Mouse (Mus musculus) heart, postnatal 4 days (tissue): Measurements from ENCODE around the gene Sik3. TPM values are rescaled to one million over a fixed set of nuclear protein-coding genes. Genes with fewer than 3 reads are reported as not detected.
A peak's percentile ranks its signal among the peaks of the same experiment; 100 is the strongest.
"Not testable (repeated sequence)": the region's sequence is repeated elsewhere in the genome, so short reads cannot be mapped to it uniquely, and the experiment has no call there.

Experiments used
- DNase-seq: peaks from one replicate; pipeline ENCODE4 v3.0.0; 2021
- total RNA-seq, 2 experiments: library from RNA; stranded (reverse); gene quantifications; 2 replicates each; pipeline ENCODE4 v1.2.3; 2021

Gene Sik3
- total RNA-seq, 2 experiments from 2014 or later = 64.6 to 66.9 TPM

GRCm38 (mm10) chr9:46155026-46155425 lies 142.4 kb downstream of the Sik3 start:
- DNase-seq = no peak

- not testable (repeated sequence) for DNase-seq
Observed at GRCm38 (mm10) chr9:46155818-46156217, 143.2 kb downstream of the Sik3 start.

DNA sequence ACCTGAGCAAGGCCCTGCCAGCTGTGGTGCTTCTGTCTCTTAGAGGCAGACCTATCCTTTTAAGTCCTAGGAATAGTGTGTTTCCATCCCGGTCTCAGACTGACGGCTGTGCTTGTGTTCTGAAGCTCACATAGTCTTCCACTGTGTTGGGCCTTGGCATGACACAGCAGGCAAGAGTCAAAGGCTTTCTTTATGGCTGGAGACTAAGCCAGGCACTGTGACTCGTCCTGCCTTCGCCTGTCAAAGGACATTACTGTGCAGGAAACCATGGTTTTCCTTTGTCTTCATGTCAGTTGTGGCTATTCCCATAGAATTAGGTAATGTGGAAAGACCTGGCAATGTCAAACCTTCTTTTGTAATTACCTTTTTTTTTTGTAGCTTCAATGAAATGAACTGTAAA lies 144.1 kb downstream of the Sik3 start:
- no peak for DNase-seq

GRCm38 (mm10) chr9:46158273-46158813 lies 145.7 kb downstream of the Sik3 start:
- no peak for DNase-seq

DNA sequence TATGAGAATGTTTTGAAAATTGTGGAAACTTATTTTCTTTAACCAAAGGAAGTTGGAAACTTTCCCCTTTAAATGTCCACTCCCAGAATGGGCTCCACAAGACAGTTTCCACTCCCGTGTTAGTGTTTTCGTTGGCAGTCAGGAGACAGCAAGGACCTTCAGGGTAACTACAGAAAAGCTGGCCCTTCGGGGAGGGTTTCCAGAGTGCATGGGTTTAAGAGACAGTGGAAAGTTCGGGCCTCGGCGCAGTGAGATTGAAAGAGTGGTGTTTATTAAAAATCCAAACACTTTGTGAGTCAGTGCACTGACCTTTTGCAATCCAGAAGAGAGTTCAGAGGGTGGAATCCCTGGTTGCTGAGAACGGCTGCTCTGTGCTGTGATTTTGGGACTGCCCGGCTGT lies 150.8 kb downstream of the Sik3 start:
- no peak for DNase-seq

GRCm38 (mm10) chr9:46168802-46169201 lies 156.2 kb downstream of the Sik3 start:
- DNase-seq = no peak

- no peak for DNase-seq
Observed at GRCm38 (mm10) chr9:46172251-46172650, 159.6 kb downstream of the Sik3 start.

- DNase-seq = no peak
Observed at GRCm38 (mm10) chr9:46172953-46173352, 160.3 kb downstream of the Sik3 start.

GRCm38 (mm10) chr9:46173919-46174318 lies 161.3 kb downstream of the Sik3 start:
- DNase-seq = no peak

GRCm38 (mm10) chr9:46174770-46175294 lies 162.2 kb downstream of the Sik3 start:
- no peak for DNase-seq

- DNase-seq = peak; percentile 32
Observed at GRCm38 (mm10) chr9:46175300-46175699, 162.7 kb downstream of the Sik3 start.

DNA sequence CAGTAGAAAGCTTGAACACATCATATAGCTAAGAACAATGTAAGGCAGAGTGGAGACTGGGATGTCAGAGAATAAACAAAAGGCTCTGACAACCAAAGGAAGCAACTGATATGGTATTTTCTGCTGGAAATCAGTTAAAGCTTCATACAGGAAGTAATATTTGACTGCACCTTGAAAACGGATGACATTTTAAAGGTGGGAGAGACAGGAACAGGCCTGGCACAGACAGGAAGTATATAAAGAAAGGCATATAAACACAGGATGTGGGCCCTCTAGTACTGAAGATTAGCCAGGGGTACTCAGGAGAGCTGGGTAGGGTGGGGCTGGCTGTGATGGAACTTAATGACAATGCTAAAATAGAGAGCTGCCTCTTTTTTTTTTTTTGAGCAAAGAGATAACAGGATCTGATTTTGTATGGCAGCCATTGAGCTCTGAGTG lies 163.3 kb downstream of the Sik3 start:
- no peak for DNase-seq

GRCm38 (mm10) chr9:46176613-46177012 lies 164.0 kb downstream of the Sik3 start:
- DNase-seq = no peak

DNA sequence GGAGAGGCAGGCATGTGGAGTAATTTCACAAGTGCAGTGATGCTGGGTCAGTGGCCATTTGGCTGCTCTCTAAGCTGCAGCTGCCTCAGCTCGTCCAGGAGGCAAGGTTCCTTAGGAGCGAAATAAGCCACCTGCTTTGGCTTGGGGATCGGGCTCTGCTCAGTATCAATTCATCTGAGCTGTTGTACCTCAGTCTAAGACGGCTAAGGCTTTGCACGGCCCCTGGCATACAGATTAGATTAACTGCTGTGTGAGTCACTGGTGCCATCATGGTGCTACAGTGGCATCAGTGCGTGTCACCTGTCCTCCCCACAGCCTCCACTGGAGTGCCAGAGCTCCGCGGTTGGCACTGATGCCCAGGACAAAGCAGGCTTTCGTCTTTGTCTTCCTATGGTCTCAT lies 166.0 kb downstream of the Sik3 start:
- DNase-seq = no peak

GRCm38 (mm10) chr9:46181297-46181696 lies 168.7 kb downstream of the Sik3 start:
- no peak for DNase-seq

DNA sequence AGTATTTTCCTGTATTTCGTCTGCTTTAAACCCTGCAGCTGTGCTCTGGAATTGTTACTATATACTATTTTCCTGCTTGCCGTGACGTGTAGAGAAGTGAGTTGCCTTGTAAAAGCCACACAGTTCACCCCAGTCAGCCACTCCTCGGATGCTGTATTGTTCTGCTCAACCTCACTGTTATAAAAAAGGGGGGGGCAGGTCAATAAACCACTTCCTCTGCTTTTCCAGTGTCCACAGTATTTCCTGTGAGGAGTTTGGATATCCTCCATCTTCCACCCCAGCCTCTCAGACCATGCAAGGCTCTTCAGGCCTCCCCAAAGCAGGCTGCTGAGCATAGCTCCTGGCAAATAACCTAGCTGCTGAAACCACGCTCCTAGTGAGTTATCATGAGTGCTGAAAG lies 171.9 kb downstream of the Sik3 start:
- no peak for DNase-seq

DNA sequence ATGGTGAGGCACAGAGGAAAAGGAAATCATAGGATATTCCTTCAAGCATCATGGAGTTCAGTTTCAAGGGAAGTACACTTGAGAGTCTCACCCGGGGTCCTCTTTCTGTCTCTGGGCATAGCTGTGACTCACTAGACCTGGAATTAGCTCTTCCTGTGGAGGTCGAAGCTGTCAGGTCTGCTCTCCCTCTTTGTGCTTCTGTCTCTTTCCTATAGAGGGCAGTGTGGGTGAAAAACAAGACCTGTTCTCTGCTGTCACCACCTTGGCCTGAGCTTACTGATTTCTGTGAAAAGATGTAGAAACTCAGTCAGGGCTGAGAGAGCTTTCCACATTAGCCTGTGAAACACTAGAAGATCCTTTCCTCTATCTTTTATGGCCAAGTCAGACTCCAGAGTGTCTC lies 172.6 kb downstream of the Sik3 start:
- DNase-seq = peak; percentile 47

DNA sequence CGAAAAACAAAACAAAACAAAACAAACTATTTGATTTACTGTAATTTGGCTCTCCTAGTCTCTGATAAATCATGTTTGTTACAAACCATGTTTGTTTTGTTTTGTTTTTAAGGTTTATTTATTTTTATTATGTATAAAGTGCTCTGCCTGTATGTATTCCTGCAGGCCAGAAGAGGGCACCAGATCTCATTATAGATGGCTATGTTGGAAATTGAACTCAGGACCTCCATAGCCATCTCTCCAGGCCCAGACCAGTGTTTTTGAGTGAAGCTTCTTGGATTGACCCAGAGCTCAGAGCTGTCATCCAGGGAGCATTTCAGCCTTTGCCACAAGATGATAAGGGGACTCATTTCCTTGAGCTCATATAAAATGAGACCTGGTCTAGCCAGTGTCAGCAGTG lies 173.8 kb downstream of the Sik3 start:
- no peak for DNase-seq

- DNase-seq = no peak
Observed at GRCm38 (mm10) chr9:46188370-46188769, 175.8 kb downstream of the Sik3 start.

DNA sequence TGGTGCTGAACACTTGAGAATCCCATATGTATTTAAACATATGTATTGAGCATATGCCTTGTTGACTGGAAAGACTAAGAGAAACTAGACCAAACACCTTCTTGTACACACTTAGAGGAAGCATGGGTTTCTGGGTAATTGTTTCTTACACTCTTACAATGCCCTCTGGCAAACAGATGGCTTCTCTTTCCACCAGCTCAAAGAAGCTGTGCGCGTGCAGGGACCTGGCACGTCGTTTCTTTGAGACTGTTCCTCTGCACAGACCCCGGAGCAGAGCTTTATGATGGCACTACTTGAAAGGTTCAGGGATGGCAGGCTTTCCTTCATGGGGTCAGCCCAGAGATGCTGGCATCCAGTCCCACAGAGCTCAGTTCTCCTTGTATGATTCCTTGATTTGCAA lies 176.3 kb downstream of the Sik3 start:
- DNase-seq = no peak

GRCm38 (mm10) chr9:46189381-46189780 lies 176.8 kb downstream of the Sik3 start:
- no peak for DNase-seq

GRCm38 (mm10) chr9:46191234-46191633 lies 178.6 kb downstream of the Sik3 start:
- peak; percentile 26 for DNase-seq

DNA sequence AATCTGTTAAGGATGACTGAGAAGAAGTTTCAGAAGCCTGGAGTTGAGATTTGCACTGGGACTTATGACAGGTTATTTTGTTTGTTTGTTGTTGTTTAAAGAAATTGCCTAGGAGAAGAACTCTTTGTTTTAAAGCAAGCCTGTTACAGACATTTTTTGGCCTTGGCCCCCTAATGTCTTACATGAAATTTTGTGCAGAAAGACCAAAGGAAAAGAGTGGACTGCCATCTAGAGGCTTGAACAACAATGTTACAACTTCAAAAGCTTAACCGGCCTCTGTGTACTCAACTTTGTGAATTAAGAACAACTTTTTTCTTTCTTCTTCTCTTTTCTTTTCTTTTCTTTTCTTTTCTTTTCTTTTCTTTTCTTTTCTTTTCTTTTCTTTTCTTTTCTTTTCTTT lies 179.0 kb downstream of the Sik3 start:
- DNase-seq = peak; percentile 26

GRCm38 (mm10) chr9:46192642-46193041 lies 180.0 kb downstream of the Sik3 start:
- DNase-seq = no peak

DNA sequence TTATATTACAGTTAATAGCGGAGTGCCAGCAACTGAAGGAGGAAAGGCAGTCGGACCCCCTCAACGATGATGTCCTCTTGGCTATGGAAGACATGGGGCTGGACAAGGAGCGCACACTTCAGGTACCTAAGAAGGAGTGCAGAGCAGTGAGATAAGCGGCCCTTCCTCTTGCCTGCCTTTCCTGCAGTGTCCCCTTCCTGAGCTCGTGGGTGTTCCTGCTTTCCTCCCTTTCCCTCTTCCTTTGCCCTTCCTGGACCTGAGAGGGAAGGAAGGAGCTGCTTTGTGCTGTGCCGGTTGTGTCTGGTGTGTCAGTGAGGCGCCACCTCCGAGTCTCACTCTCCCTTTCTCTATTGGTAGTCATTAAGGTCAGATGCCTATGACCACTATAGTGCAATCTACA lies 182.2 kb downstream of the Sik3 start:
- DNase-seq = no peak
